Mouse (Mus musculus): ENCODE results near the gene Map3k12. TPM values are rescaled to one million over a fixed set of nuclear protein-coding genes. Genes with fewer than 3 reads are reported as not detected.

The Map3k12 gene
- polyA plus RNA-seq, 1 experiment from 2014 or later, result 55.7 TPM

GRCm38 (mm10) chr15:102507561-102507960 lies 9.3 kb downstream of the Map3k12 start:
- Histone ChIP-seq H3K27me3 (replicated peaks; ENCODE audit: control insufficient read depth, insufficient read depth, low read length) (no peaks in the 10 kb centered on the region), H3K36me3 (ENCODE audit: control insufficient read depth, insufficient read depth, low read length) (peaks cover 23% of the 10 kb centered on the region), H3K9me3 (ENCODE audit: control insufficient read depth, low read length) (no peaks in the 10 kb centered on the region), H3K4me2 (ENCODE audit: low read length) (no peak overlapping the region), H3K4me1 (ENCODE audit: control insufficient read depth, insufficient read depth, low read depth, low read length) (peaks cover 31% of the 10 kb centered on the region), H3K4me3 (ENCODE audit: low read length) (no peak overlapping the region), H3K9ac (ENCODE audit: low read depth, low read length) (no peak overlapping the region), H3K27ac (ENCODE audit: low read depth, low read length) (no peak overlapping the region)
- ATAC-seq, result no peak

- Histone ChIP-seq H3K9me3 (ENCODE audit: control insufficient read depth, low read length) (no peaks in the 10 kb centered on the region), H3K4me1 (ENCODE audit: control insufficient read depth, insufficient read depth, low read depth, low read length) (peaks cover 24% of the 10 kb centered on the region), H3K27ac (ENCODE audit: low read depth, low read length) (no peak overlapping the region), H3K4me2 (ENCODE audit: low read length) (no peak overlapping the region), H3K27me3 (replicated peaks; ENCODE audit: control insufficient read depth, insufficient read depth, low read length) (no peaks in the 10 kb centered on the region), H3K4me3 (ENCODE audit: low read length) (no peak overlapping the region), H3K36me3 (ENCODE audit: control insufficient read depth, insufficient read depth, low read length) (peaks cover 30% of the 10 kb centered on the region), H3K9ac (ENCODE audit: low read depth, low read length) (no peak overlapping the region)
- 94% methylated on average over 1 of the region's 1 CpGs for WGBS
- no peak for ATAC-seq
Measured at GRCm38 (mm10) chr15:102506864-102507263, 10.0 kb downstream of the Map3k12 start.

DNA sequence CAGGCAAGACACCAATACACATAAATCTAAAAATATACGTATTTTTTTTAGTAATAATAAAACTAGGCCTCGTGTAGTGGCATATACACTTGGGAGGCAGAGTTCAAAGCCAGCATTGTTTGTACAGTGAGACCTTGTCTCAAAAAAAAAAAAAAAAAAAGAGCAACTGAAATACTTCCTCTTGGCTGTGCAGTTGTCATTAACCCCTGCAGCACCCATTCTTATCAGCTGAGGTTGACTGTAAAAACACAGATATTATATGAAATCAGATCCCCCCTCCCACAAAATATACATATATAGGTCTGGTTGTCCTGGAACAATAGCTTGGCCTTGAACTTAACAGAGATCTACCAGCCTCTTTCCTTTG lies 10.4 kb downstream of the Map3k12 start:
- Histone ChIP-seq H3K27ac (ENCODE audit: low read depth, low read length) (no peak overlapping the region), H3K36me3 (ENCODE audit: control insufficient read depth, insufficient read depth, low read length) (peaks cover 32% of the 10 kb centered on the region), H3K9ac (ENCODE audit: low read depth, low read length) (no peak overlapping the region), H3K4me3 (ENCODE audit: low read length) (no peak overlapping the region), H3K4me2 (ENCODE audit: low read length) (no peak overlapping the region), H3K4me1 (ENCODE audit: control insufficient read depth, insufficient read depth, low read depth, low read length) (peaks cover 20% of the 10 kb centered on the region), H3K9me3 (ENCODE audit: control insufficient read depth, low read length) (no peaks in the 10 kb centered on the region), H3K27me3 (replicated peaks; ENCODE audit: control insufficient read depth, insufficient read depth, low read length) (no peaks in the 10 kb centered on the region)
- ATAC-seq, result no peak
- 64% methylated on average over 2 of the region's 2 CpGs for WGBS

- Histone ChIP-seq H3K27me3 (replicated peaks; ENCODE audit: control insufficient read depth, insufficient read depth, low read length) (no peaks in the 10 kb centered on the region), H3K36me3 (ENCODE audit: control insufficient read depth, insufficient read depth, low read length) (peaks cover 38% of the 10 kb centered on the region), H3K4me1 (ENCODE audit: control insufficient read depth, insufficient read depth, low read depth, low read length) (peaks cover 15% of the 10 kb centered on the region), H3K27ac (ENCODE audit: low read depth, low read length) (no peak overlapping the region), H3K9ac (ENCODE audit: low read depth, low read length) (no peak overlapping the region), H3K9me3 (ENCODE audit: control insufficient read depth, low read length) (no peaks in the 10 kb centered on the region), H3K4me2 (ENCODE audit: low read length) (no peak overlapping the region), H3K4me3 (ENCODE audit: low read length) (no peak overlapping the region)
- no peak for ATAC-seq
- 84% methylated on average over 9 of the region's 9 CpGs for WGBS
Measured at GRCm38 (mm10) chr15:102505770-102506463, 10.9 kb downstream of the Map3k12 start.

DNA sequence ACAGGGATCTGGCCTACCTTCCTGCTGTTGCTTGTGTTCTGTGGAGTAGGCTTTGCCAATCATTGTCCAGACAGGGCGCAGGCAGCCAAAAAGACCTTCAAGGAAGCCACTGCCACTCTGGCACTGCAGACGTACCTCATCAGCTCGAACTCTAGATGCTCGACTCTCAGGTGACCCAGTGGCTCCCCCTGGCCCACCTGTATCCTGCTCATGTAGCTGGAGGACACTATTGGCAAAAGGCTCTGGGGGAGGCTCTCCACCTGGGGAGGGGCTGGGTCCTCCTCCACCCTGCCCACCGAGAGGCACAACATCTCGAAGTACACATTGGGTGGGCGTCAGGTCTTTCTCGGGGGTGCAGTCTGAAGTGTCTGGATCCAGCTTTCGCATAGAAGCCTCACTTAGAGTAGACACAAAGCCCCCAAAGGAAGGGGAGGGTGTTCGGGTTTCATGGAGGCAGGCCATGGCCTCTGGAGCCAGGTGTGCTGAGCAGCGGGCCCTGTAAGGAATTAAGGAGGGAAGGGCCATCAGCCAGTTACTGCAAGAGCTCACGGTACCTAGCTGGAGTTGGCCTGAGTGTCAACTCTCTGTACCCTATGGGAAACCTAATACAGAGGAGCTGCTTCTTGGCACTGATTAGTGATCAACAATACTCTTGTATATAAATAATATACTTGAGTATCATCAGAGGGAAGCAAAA lies 11.6 kb downstream of the Map3k12 start:
- H3K9ac ChIP-seq (ENCODE audit: low read depth, low read length), result no peak overlapping the region

GRCm38 (mm10) chr15:102503924-102504782 lies 12.7 kb downstream of the Map3k12 start:
- Histone ChIP-seq H3K9me3 (ENCODE audit: control insufficient read depth, low read length) (no peaks in the 10 kb centered on the region), H3K9ac (ENCODE audit: low read depth, low read length) (no peak overlapping the region), H3K4me2 (ENCODE audit: low read length) (no peak overlapping the region), H3K36me3 (ENCODE audit: control insufficient read depth, insufficient read depth, low read length) (peaks cover 55% of the 10 kb centered on the region), H3K4me3 (ENCODE audit: low read length) (no peak overlapping the region), H3K4me1 (ENCODE audit: control insufficient read depth, insufficient read depth, low read depth, low read length) (peaks cover 3% of the 10 kb centered on the region), H3K27me3 (replicated peaks; ENCODE audit: control insufficient read depth, insufficient read depth, low read length) (no peaks in the 10 kb centered on the region), H3K27ac (ENCODE audit: low read depth, low read length) (no peak overlapping the region)
- 88% methylated on average over 9 of the region's 9 CpGs for WGBS
- no peak for ATAC-seq

More for the DNA sequence above, 11.6 kb downstream of the Map3k12 start:
- Histone ChIP-seq H3K36me3 (ENCODE audit: control insufficient read depth, insufficient read depth, low read length) (peaks cover 45% of the 10 kb centered on the region), H3K27ac (ENCODE audit: low read depth, low read length) (no peak overlapping the region), H3K4me2 (ENCODE audit: low read length) (no peak overlapping the region), H3K9me3 (ENCODE audit: control insufficient read depth, low read length) (no peaks in the 10 kb centered on the region), H3K27me3 (replicated peaks; ENCODE audit: control insufficient read depth, insufficient read depth, low read length) (no peaks in the 10 kb centered on the region), H3K4me1 (ENCODE audit: control insufficient read depth, insufficient read depth, low read depth, low read length) (peaks cover 13% of the 10 kb centered on the region), H3K4me3 (ENCODE audit: low read length) (no peak overlapping the region)
- ATAC-seq, result no peak
- 83% methylated on average over 12 of the region's 12 CpGs for WGBS

- no peak within 1 kb of the TSS for H3K9ac ChIP-seq (ENCODE audit: low read depth, low read length)
- H3K4me2 ChIP-seq (ENCODE audit: low read length), result no peak within 1 kb of the TSS
- 94% methylated on average over 1 of the region's 1 CpGs for WGBS
- peaks cover 57% of the 10 kb centered on the region for H3K36me3 ChIP-seq (ENCODE audit: control insufficient read depth, insufficient read depth, low read length)
- H3K4me3 ChIP-seq (ENCODE audit: low read length), result no peak within 1 kb of the TSS
- no peak within 1 kb of the TSS for H3K27ac ChIP-seq (ENCODE audit: low read depth, low read length)
- no peaks in the 10 kb centered on the region for H3K4me1 ChIP-seq (ENCODE audit: control insufficient read depth, insufficient read depth, low read depth, low read length)
- H3K9me3 ChIP-seq (ENCODE audit: control insufficient read depth, low read length), result no peaks in the 10 kb centered on the region
- no peak for ATAC-seq
- no peaks in the 10 kb centered on the region for H3K27me3 ChIP-seq (replicated peaks; ENCODE audit: control insufficient read depth, insufficient read depth, low read length)
Measured at GRCm38 (mm10) chr15:102503447-102503846, 13.4 kb downstream of the Map3k12 start, which contains the start of gene Gm10337. Gene Gm10337, plus strand, starts transcription at chr15:102503722.

DNA sequence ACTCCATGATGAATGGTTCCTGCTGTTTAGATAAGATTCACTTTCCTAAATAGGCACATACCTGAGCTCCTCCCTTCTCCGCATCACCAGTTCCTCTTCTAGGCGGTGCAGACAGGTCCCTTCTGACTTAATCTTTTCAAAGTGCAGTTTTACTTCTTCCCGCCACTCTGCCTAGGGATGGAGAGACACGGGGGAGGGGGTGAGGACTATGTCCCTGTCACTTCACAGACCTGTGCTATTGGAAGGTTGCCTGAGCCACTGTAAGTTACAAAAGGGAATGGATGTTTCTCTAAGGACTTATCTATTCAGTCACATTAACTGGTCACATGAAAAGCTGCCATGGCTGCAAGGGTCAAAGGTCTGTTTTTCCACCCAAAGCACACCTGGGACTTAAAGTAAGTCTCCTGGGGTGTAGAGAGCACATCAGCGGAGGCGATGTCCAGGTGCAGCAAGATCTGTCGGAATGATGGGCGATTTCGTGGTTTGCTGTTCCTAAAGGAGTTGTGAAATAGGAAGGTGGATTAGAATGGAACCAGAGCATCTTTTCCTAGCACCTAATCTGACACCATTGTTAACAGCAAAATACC lies 14.5 kb downstream of the Map3k12 start:
- Histone ChIP-seq H3K27ac (ENCODE audit: low read depth, low read length) (no peak overlapping the region), H3K36me3 (ENCODE audit: control insufficient read depth, insufficient read depth, low read length) (peaks cover 57% of the 10 kb centered on the region), H3K27me3 (replicated peaks; ENCODE audit: control insufficient read depth, insufficient read depth, low read length) (no peaks in the 10 kb centered on the region), H3K4me1 (ENCODE audit: control insufficient read depth, insufficient read depth, low read depth, low read length) (no peaks in the 10 kb centered on the region), H3K4me3 (ENCODE audit: low read length) (no peak overlapping the region), H3K4me2 (ENCODE audit: low read length) (no peak overlapping the region), H3K9ac (ENCODE audit: low read depth, low read length) (no peak overlapping the region), H3K9me3 (ENCODE audit: control insufficient read depth, low read length) (no peaks in the 10 kb centered on the region)
- no peak for ATAC-seq
- WGBS, result 80% methylated on average over 9 of the region's 9 CpGs

Data from hindbrain, embryonic 16.5 days (tissue).